Mouse (Mus musculus): ENCODE data around the gene Padi4.

DNA sequence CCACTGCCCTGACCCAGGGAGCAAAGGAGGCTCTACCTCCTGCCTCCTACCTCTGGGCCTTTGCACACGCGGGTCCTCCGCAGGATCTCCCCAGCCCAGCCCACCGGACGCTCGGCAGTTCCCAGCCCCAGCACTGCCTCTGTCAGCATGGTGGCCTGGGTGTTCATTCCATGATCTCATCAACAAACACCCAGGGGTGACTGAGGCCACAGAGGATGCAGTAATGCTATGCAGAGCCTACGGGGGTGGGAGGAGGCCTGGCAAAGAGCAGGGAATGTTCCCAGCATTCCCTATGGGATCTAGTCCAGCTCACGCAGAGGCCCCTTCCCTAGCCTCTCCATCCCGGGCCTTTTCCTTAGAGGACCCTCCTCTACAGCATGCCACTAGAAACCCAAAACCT lies 20.6 kb upstream of the Padi4 start:
- TF ChIP-seq CTCF (IDR thresholded peaks at IDR 0.05; ENCODE audit: control insufficient read depth, insufficient read depth, insufficient replicate concordance, low read depth, low read length) (no peak), POLR2A (IDR thresholded peaks at IDR 0.05; ENCODE audit: control insufficient read depth, low read depth, low read length) (no peak)

All from testis, adult 2 months (tissue).